ENCODE assay signal across 10 mouse cellular contexts in the genomic region with DNA sequence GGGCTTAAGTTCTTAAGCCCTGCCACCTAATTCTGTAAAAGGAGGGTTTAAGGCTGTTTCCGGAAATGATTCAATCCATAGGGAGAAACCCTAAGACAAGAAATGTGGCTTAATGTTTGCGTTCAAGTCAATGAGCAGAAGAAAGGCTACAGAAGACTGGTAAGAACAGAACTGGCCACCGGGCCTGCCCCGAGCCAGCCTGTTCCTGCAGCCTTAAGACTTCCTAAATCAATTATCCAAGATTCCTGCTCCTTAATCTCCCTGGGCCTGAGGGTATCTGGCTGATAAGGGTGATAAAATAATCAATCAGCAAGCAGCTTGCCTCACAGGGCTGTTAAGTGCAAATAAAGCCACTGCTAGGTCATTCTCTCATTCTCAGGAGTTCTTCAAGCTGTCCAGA. TPM values are rescaled to one million over a fixed set of nuclear protein-coding genes. Genes with fewer than 3 reads are reported as not detected.
DNase-seq lines count a peak whose midpoint lies in the region; ATAC-seq and TF ChIP-seq lines count a peak whose summit lies in the region.
"Had no signal": no experiment of that assay in that cellular context is flagged by ENCODE, and none has a peak within 500 bp of the region (broad histone marks: within the 10 kb centered on the region; RNA-seq: fewer than 3 reads in every experiment).

No protein-coding gene starts in this region.

- H3K4me1 ChIP-seq in E14TG2a.4 (replicated peaks; ENCODE audit: low read depth, low read length), result peaks cover 97% of the 10 kb centered on the region
- H3K4me1 ChIP-seq in hindbrain, embryonic 11.5 days (replicated peaks; ENCODE audit: control insufficient read depth, insufficient read depth, low read length), result peaks cover 14% of the 10 kb centered on the region
- peaks cover 28% of the 10 kb centered on the region for H3K4me1 ChIP-seq in limb, embryonic 13.5 days

- H3K27me3 ChIP-seq in E14TG2a.4 (ENCODE audit: insufficient read depth, low read length), result no peaks in the 10 kb centered on the region
- H3K27me3 ChIP-seq in hindbrain, embryonic 11.5 days (ENCODE audit: control insufficient read depth, insufficient read depth, low read length), result no peaks in the 10 kb centered on the region
- H3K27me3 ChIP-seq in limb, embryonic 13.5 days, result no peaks in the 10 kb centered on the region; the same call in 1 of the 2 replicates

- TF ChIP-seq CTCF in E14TG2a.4 (conservative IDR thresholded peaks at IDR 0.05; ENCODE audit: low read length), result no peak

- no peak overlapping the region for H3K9ac ChIP-seq in hindbrain, embryonic 11.5 days (ENCODE audit: low read depth, low read length)
- H3K9ac ChIP-seq in limb, embryonic 13.5 days, result 0 out of 2 replicates have a peak overlapping the region, but pooled peaks have one; percentile 32

- no peaks in the 10 kb centered on the region for H3K9me3 ChIP-seq in E14TG2a.4 (ENCODE audit: low read length)
- H3K9me3 ChIP-seq in hindbrain, embryonic 11.5 days (ENCODE audit: control insufficient read depth, low read length), result no peaks in the 10 kb centered on the region
- H3K9me3 ChIP-seq in limb, embryonic 13.5 days, result no peaks in the 10 kb centered on the region

- WGBS in hindbrain, embryonic 11.5 days, result 61% methylated on average over 4 of the region's 4 CpGs
- 18% methylated on average over 4 of the region's 4 CpGs for WGBS in limb, embryonic 13.5 days

- no peak overlapping the region for H3K4me2 ChIP-seq in hindbrain, embryonic 11.5 days (replicated peaks; ENCODE audit: low read depth, low read length)
- H3K4me2 ChIP-seq in limb, embryonic 13.5 days (replicated peaks), result peak overlapping the region; percentile 61

- no peak for ATAC-seq in hindbrain, embryonic 11.5 days (ENCODE audit: low FRiP score)
- ATAC-seq in limb, embryonic 13.5 days (ENCODE audit: low FRiP score, low read depth), result no peak
- no peak for ATAC-seq in erythroid progenitor cell, adult 5-6 weeks (replicated peaks; ENCODE audit: low FRiP score, poor library complexity, severe bottlenecking)

- peak; percentile 34 for DNase-seq in embryo, embryonic 10.5 days (ENCODE audit: low spot score)
- no peak for DNase-seq in embryo, embryonic 9.5 days (ENCODE audit: extremely low spot score)
- DNase-seq in hindbrain, embryonic 11.5 days (ENCODE audit: low spot score), result no peak
- no peak for DNase-seq in testis, postnatal 10 days (ENCODE audit: low spot score)
- no peak for DNase-seq in left cerebral cortex, adult 9 months (ENCODE audit: low spot score in 2 of 2)
- DNase-seq: heart, postnatal 36 days had no signal

- 0 out of 2 replicates have a peak overlapping the region, but pooled peaks have one; percentile 64 for H3K4me3 ChIP-seq in E14TG2a.4 (replicated peaks; ENCODE audit: low read length)
- H3K4me3 ChIP-seq in hindbrain, embryonic 11.5 days (ENCODE audit: low read depth, low read length), result no peak overlapping the region
- H3K4me3 ChIP-seq in limb, embryonic 13.5 days, result 0 out of 2 replicates have a peak overlapping the region, but pooled peaks have one; percentile 30
- H3K4me3 ChIP-seq: erythroblast, embryonic 14.5 days had no signal

- peaks cover 76% of the 10 kb centered on the region for H3K36me3 ChIP-seq in E14TG2a.4 (ENCODE audit: insufficient read depth, low read length)
- no peaks in the 10 kb centered on the region for H3K36me3 ChIP-seq in hindbrain, embryonic 11.5 days (ENCODE audit: control insufficient read depth, insufficient read depth, low read length)
- H3K36me3 ChIP-seq in limb, embryonic 13.5 days, result no peaks in the 10 kb centered on the region

- peak overlapping the region; percentile 79 for H3K27ac ChIP-seq in hindbrain, embryonic 11.5 days (ENCODE audit: low read depth, low read length)
- no peak overlapping the region for H3K27ac ChIP-seq in limb, embryonic 13.5 days

RNA-seq across cellular contexts. Expression of a gene that starts 31.8 kb away (rescaled TPM):
- 47.9 and 59.8 TPM in 2 replicates for polyA plus RNA-seq in hindbrain, embryonic 11.5 days (2014; fragmentation: Nextera tagmentation; extraction: Ambion mirVana)
- polyA plus RNA-seq in limb, embryonic 13.5 days (2015; fragmentation: Nextera tagmentation; extraction: Ambion mirVana), result 4.5 and 5.6 TPM in 2 replicates
- not detected in 2 replicates for total RNA-seq in erythroid progenitor cell, adult 5-6 weeks (2015; ENCODE audit: low replicate concordance)
- total RNA-seq in erythroid progenitor cell, adult 5-6 weeks (2017; ENCODE audit: low replicate concordance), result not detected in 2 replicates
- polyA plus RNA-seq: erythroblast, embryonic 14.5 days had no signal
